Mouse (Mus musculus): ENCODE measurements around the gene Lrtm1.
A peak's percentile ranks its signal among the peaks of the same experiment; 100 is the strongest.

Lrtm1 gene

GRCm38 (mm10) chr14:29017883-29018282 is at the start of gene Lrtm1:
Lrtm1 (plus strand) TSS chr14:29018208.
- peak; percentile 52 for DNase-seq (ENCODE audit: low read depth)

DNA sequence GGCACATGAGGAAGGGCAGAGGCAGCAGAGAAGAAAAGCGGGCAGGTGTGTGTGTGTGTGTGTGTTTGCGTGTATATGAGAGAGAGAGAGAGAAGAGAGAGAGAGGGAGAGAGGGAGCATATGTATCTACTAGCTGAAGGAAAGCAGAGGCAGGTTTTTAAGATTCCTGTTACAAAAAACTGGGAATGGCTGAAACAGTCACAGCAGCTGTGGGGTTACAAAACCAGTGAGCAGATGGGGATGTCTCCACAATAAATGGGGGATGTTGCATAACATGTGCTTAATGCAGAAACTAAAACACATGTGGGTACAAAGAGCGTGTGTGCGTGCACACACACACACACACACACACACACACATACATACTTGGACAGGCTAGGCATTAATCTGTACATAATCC is 48.8 kb upstream of the Lrtm1 start:
- no peak for DNase-seq (ENCODE audit: low read depth)

DNA sequence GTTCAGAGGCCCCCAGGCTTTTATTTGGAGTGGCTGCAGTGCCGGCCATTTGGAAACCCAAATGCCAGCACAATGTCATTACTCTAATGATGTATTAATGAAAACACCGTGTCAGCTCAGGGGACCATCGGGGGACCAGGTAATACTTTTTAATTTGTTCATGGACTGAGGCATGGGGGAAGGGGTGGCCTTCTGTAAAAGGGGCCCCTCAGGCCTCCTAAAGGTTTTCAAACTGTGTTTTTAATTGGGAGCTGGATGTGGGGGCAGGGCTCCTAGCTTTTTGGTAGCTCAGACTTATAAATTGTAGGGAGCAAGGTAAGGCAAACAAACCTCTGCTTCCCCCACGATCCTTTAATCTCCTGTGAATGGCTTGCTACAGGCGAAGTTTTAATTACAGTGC is 45.4 kb upstream of the Lrtm1 start:
- no peak for DNase-seq (ENCODE audit: low read depth)

- no peak for DNase-seq (ENCODE audit: low read depth)
These were observed 38.8 kb upstream of the Lrtm1 start for GRCm38 (mm10) chr14:28979230-28979629.

DNA sequence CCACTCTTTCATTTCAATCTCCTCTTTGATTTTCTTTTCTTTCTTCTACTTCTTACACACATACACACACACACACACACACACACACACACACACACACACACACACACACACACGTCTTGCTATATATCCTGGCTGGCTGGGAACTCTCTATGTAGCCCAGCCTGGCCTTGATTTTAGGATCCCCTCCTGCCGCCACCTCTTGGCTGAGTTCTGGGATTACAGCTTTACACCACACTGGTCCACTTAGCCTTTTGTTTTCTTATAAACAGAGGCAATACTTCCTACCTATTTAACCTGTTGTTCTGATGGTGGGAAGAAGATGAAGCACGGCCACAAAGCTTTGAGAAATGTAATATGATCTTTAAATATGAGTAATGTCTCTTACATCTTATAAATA is 37.5 kb upstream of the Lrtm1 start:
- peak; percentile 30 for DNase-seq (ENCODE audit: low read depth)

GRCm38 (mm10) chr14:28984276-28984675 is 33.7 kb upstream of the Lrtm1 start:
- DNase-seq (ENCODE audit: low read depth): peak; percentile 16

- DNase-seq (ENCODE audit: low read depth): no peak
These were observed 29.7 kb upstream of the Lrtm1 start for GRCm38 (mm10) chr14:28988211-28988900.

DNA sequence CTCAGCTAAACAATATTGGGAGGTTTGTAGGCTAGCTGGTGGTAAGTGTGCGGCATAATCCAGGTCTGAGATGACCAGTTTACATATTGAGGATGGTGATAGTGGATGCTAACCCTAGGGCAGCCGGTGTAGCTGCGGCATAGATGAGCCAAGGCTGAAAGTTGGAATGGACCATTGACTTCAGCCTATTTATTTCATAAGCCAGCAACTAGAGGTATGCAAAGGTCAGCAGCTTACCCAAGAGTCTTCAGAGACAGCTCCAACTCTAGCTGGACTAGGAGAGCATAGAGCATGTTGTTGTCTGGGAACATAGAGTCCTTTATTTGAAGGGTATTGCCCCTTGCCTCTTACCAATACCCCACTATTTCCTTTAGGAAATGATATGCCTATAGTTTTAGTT is 21.4 kb upstream of the Lrtm1 start:
- DNase-seq (ENCODE audit: low read depth): no peak

DNA sequence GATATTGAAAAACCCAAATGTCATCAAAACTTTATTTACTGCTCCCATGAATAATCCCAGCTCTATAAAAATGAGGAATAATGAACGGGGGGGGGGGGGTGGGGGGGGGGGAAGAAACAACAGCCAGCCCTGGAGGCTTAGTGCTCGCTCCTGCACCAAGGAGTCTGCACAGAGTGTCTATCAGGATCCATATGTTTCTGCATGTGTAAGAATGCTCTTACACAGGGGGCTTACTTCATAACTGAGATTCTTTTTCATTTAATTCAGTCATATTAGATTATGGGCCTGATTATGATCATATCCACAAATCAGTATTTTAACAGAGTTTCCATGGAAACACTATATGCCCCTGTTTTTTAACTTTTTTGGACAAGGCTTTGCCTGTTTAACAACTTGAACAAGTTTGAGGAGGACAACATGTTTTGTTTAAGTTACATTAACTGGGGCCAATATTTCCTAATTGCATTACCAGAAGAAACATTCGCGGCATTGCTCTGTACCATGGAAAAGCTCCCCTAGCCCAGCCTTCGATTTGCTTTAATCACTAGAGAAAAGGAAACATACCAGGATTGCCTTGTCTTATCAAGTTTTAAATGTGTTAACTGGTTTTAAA is 12.7 kb upstream of the Lrtm1 start:
- no peak for DNase-seq (ENCODE audit: low read depth)

GRCm38 (mm10) chr14:29009644-29010043 is 8.4 kb upstream of the Lrtm1 start:
- no peak for DNase-seq (ENCODE audit: low read depth)

DNA sequence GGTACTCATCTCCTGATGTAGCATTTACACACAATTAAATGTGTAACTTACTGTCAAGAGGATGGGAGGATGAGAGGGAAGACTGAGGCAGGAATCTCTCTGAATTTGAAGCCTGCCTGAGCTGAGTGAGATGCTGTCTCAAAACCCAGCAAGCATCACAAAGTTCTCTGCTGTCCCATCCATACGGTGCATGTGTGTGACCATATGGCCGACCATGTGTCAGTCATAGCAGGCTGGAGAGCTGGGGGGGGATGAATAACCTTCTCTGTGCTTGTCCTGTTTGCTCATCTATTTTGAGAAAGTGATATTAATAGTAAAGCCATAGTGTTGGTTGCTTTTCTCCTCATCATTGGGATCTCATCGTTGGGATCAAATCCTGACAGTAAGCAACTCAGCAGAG is 4.8 kb upstream of the Lrtm1 start:
- no peak for DNase-seq (ENCODE audit: low read depth)

DNA sequence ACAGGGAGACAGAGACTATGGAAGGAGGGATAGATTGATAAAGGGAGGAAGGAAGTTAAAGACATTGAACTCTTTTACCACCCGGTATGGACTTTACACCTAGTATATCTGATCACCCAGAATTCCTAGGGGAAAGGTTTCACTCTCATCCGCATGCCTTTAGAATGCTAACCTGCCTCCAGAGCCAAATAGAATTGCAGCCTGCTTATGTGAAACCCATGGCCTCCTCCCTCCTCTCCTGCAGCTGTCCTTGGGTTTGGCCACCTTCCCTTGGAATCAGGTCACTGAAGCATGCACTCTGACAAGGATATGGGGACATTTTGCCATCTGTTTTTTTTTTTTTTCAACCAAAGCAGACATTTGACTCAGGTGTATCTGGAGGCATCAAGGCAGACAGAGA is 3.3 kb upstream of the Lrtm1 start:
- DNase-seq (ENCODE audit: low read depth): no peak

DNA sequence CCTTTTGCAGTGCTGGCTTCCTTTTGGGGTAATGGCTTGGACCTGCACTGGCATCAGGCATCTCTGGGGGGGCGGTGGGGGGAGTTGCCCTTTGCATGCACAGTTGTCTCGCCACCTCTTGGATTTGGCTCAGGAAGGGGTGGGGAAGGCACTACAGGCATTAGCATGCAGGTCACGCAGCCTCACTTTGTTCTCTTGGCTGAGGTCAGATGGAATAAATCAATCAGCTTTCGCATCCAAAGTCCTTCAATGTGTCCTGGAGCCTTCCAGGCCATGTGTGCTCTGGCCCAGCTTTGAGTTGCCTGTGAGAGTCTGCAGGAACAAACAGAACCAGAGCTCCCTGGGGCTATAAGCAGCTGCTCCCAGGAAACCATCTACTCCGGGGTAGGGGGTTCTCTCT is 2.1 kb upstream of the Lrtm1 start:
- DNase-seq (ENCODE audit: low read depth): no peak

- no peak for DNase-seq (ENCODE audit: low read depth)
These were observed 450 bp downstream of the Lrtm1 start for GRCm38 (mm10) chr14:29018316-29019000.

GRCm38 (mm10) chr14:29021295-29021694 is 3.3 kb downstream of the Lrtm1 start:
- DNase-seq (ENCODE audit: low read depth): no peak

- DNase-seq (ENCODE audit: low read depth): peak; percentile 5
These were observed 5.2 kb downstream of the Lrtm1 start for GRCm38 (mm10) chr14:29023246-29023645.

- no peak for DNase-seq (ENCODE audit: low read depth)
These were observed 7.3 kb downstream of the Lrtm1 start for GRCm38 (mm10) chr14:29025335-29025734.

DNA sequence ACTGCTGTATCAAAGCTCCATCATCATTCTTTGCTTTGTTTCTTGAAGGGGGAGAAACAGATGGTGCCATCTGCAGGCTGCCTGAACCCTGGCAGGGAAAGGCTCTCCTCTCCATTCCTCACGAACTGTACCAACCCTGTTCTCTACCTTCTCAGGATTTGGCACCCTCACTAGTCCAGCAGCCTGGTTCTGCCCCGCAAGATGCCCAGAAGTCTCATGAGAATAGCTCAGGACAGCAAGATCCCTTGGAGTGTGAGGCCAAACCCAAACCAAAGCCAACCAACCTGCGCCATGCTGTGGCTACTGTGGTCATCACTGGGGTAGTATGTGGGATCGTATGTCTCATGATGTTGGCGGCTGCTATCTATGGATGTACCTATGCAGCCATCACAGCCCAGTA is 9.3 kb downstream of the Lrtm1 start:
- DNase-seq (ENCODE audit: low read depth): no peak

DNA sequence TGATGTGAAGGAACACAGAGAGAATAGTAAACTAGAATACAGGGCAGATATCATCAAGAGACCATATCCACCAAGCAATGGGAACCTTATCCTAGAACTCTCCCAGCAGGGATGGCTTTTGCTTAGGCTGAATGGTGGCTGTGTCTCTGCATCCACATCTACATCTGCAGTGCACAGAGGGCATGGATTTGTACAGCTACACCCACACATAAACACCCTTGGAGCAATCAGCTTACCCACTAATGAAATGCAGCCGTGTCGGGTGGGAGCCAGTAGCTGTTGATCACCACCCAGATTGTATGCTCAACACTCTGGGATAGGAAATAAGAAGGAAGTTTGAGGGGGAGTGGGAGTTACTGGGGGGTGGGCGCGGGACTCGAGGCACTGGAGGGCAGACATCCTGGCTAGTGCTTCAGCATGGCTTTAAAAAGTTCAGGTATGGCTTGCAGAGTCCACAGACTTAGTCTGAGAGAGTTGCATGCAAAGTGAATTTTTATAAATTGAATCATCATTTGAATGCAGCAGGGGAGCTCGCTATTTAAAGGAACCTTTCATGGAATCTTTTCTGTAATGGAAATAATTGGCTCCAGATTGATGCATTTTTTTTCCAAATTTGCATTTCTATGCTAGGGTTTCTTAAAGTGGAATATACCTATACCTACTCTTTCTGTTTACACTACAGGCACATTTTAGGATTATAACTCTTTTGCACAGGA is 10.5 kb downstream of the Lrtm1 start:
- peak; percentile 6 for DNase-seq (ENCODE audit: low read depth)

GRCm38 (mm10) chr14:29029107-29029469 is 11.1 kb downstream of the Lrtm1 start:
- DNase-seq (ENCODE audit: low read depth): peak; percentile 12

DNA sequence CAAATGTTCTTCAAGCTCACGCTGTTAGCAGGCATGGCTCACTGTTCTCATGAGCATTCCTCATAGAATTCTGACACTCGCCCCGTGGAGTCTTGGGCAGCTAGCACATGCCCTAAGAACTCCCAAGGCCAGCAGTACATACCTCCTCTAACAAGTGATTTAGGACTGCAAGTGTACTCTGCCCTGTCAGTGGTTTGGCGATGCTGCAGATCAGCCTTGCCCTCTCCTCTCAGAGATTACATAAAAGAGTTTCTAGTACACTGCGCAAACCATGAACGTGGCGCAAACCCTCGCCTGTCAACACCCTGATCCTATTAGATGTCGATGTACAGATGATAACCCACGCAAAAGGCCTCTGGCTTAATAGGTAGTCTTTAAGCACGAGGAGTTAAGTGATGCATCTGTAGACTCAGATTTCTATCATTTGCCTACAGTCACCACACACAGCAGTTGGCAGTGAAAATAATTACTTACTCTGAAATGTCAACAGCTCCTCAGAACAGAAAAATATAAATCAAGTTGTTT is 11.9 kb downstream of the Lrtm1 start:
- DNase-seq (ENCODE audit: low read depth): peak; percentile 4

DNA sequence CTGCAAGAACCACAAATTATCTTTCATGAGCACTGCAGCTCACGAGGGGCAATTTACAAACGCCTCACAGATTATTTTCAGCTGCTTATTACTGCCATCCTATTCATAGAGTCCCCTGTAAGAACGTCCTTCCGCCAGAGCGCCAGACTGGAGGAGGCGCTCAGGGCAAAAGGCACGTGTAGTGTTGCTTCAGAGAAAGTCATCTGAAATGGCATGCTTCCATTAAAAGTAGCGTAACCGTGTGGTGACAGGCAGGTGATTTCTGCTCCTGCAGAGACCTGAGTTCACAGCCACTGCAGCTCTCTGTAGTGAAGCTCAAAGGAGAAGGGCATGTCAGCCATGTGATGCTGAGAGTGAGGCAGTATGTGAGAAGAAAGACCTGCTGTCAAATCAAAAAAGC is 12.5 kb downstream of the Lrtm1 start:
- DNase-seq (ENCODE audit: low read depth): no peak
